Mouse (Mus musculus): ENCODE measurements around the gene Gm13277.
"Not testable (repeated sequence)": the region's sequence is repeated elsewhere in the genome, so short reads cannot be mapped to it uniquely, and the experiment has no call there.

GRCm38 (mm10) chr4:88797097-88797496, 8.7 kb downstream of the Gm13277 start, which contains the start of gene Gm13279:
- not testable (repeated sequence) for TF ChIP-seq CTCF, EP300 (IDR thresholded peaks at IDR 0.05; ENCODE audit: low read depth)

All from liver, embryonic 14.5 days (tissue).